Mouse (Mus musculus) megakaryocyte, adult 5-6 weeks (primary cell): ENCODE data around the gene Tas2r110. TPM values are rescaled to one million over a fixed set of nuclear protein-coding genes. Genes with fewer than 3 reads are reported as not detected.

Experiments used
- ATAC-seq: 2 replicates; pipeline ENCODE4 v1.8.0; 2016; ENCODE audit warnings: mild to moderate bottlenecking, inconsistent platforms; ENCODE audit not compliant: poor library complexity, severe bottlenecking
- total RNA-seq, 2 experiments: library from RNA; stranded (forward) in 1 of 2; stranded (reverse) in 1 of 2; fragments of 153-499, 151-499 nt in 1 of 2; fragments of 221-1000, 200-1000 nt in 1 of 2; gene quantifications; 2 replicates each; pipeline versions ENCODE4 v1.2.3 to v1.2.4; 2015 to 2017

Tas2r110 gene
- total RNA-seq (2015) (not detected in 2 replicates), total RNA-seq (2017) (not detected in 2 replicates)

- ATAC-seq, result no peak
These were observed at the start of gene Tas2r110 for GRCm38 (mm10) chr6:132867708-132868107. Gene Tas2r110 (plus strand): TSS chr6:132868008.

DNA sequence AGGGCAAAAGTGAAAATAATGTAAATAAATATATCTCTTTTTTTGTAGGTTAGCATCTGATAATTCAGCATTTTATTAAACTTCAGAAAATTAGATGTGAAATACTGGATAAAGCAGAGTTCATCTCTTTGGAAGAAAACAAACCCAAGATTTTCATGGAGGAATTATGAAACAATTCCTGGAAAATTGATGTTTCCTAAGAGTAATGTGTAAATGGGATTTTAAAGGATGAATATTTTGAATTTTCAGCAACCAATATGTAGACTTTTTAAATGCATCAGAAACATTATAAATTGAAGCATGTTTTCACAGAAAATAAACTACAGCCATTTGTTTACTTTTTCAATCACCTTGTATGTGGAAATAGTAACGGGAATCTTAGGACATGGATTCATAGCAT, 21.0 kb upstream of the Tas2r110 start, which contains the start of gene Tas2r123:
Tas2r123 (plus strand) TSS at position 301 of the 400 bp plus-strand sequence.
- ATAC-seq, result no peak

DNA sequence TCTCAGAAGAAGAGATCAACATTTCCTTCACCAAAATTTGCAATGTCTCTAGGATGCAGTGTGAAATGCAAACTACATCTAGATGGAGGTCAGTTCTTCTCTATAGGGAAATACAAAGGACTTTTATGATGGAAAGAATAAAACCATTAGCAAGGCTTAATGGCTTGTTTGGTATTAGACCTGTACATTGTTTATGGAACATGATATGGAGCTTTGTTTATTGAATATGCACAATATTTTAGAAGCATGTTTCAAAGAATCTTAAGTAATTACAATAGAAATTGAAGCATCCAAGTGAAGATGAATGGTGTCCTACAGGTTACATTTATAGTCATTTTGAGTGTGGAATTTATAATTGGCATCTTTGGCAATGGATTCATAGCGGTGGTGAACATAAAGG, 12.7 kb upstream of the Tas2r110 start, which contains the start of gene Tas2r116:
Tas2r116 (plus strand) TSS at position 301 of the 400 bp plus-strand sequence.
- ATAC-seq, result no peak

DNA sequence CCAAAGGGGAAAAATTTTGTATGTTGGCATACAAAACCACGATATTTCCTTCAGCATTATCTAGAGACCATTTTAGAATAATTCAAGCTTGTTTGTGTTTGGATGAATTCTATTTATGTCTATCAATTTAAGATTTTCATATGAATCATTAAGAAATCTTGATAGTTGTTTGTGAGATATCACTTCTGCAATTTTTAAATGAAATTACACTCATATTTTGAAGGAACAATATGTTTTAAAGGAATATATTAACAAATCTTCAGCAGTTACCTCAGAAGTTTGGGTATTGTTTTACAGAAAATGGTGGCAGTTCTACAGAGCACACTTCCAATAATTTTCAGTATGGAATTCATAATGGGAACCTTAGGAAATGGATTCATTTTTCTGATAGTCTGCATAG, 24.9 kb downstream of the Tas2r110 start, which contains the start of gene Tas2r113:
Tas2r113 (plus strand) TSS at position 301 of the 400 bp plus-strand sequence.
- ATAC-seq, result no peak

DNA sequence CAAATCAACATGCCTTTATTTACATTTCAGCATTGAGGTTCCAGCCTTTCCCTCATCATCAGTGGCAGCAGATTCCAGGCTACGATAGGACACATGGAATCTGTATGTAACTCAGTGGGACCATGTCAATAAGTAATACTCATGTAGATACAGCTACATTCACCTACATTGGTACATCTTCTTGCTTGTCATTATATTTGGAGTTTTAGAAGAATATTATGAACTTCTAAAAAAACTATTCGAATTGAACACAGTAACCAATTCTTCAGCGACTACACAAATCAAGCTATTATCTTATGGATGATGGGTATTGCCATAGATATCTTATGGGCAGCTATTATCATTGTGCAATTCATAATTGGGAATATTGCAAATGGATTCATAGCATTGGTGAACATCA, 41.5 kb downstream of the Tas2r110 start, which contains the start of gene Tas2r125:
Tas2r125 (plus strand) TSS at position 301 of the 400 bp plus-strand sequence.
- ATAC-seq, result no peak

Other genes with a start within 250 kb of the Tas2r110 start
- gene A630073D07Rik, start 216.5 kb upstream of the Tas2r110 start, total RNA-seq (2015), result not detected in 2 replicates
- not detected in 2 replicates for gene A630073D07Rik, start 216.5 kb upstream of the Tas2r110 start, total RNA-seq (2017)
- gene Tas2r120, start 211.1 kb upstream of the Tas2r110 start, total RNA-seq (2015), result not detected in 2 replicates
- not detected in 2 replicates for gene Tas2r120, start 211.1 kb upstream of the Tas2r110 start, total RNA-seq (2017)
- not detected in 2 replicates for gene Tas2r121, start 167.0 kb upstream of the Tas2r110 start, total RNA-seq (2015)
- gene Tas2r121, start 167.0 kb upstream of the Tas2r110 start, total RNA-seq (2017), result not detected in 2 replicates
- gene Tas2r122, start 156.1 kb upstream of the Tas2r110 start, total RNA-seq (2015), result not detected in 2 replicates
- not detected in 2 replicates for gene Tas2r122, start 156.1 kb upstream of the Tas2r110 start, total RNA-seq (2017)
- not detected in 2 replicates for gene Tas2r115, start 130.0 kb upstream of the Tas2r110 start, total RNA-seq (2015)
- not detected in 2 replicates for gene Tas2r115, start 130.0 kb upstream of the Tas2r110 start, total RNA-seq (2017)
- gene Tas2r124, start 113.3 kb upstream of the Tas2r110 start, total RNA-seq (2015), result not detected in 2 replicates
- not detected in 2 replicates for gene Tas2r124, start 113.3 kb upstream of the Tas2r110 start, total RNA-seq (2017)
- not detected in 2 replicates for gene Tas2r102, start 105.9 kb upstream of the Tas2r110 start, total RNA-seq (2015)
- not detected in 2 replicates for gene Tas2r102, start 105.9 kb upstream of the Tas2r110 start, total RNA-seq (2017)
- not detected in 2 replicates for gene Tas2r136, start 89.8 kb upstream of the Tas2r110 start, total RNA-seq (2015)
- gene Tas2r136, start 89.8 kb upstream of the Tas2r110 start, total RNA-seq (2017), result not detected in 2 replicates
- gene Tas2r117, start 65.2 kb upstream of the Tas2r110 start, total RNA-seq (2015), result not detected in 2 replicates
- not detected in 2 replicates for gene Tas2r117, start 65.2 kb upstream of the Tas2r110 start, total RNA-seq (2017)
- not detected in 2 replicates for gene Tas2r123, start 20.9 kb upstream of the Tas2r110 start, total RNA-seq (2015)
- gene Tas2r123, start 20.9 kb upstream of the Tas2r110 start, total RNA-seq (2017), result not detected in 2 replicates
- not detected in 2 replicates for gene Tas2r116, start 12.6 kb upstream of the Tas2r110 start, total RNA-seq (2015)
- gene Tas2r116, start 12.6 kb upstream of the Tas2r110 start, total RNA-seq (2017), result not detected in 2 replicates
- gene Tas2r113, start 25.0 kb downstream of the Tas2r110 start, total RNA-seq (2015), result not detected in 2 replicates
- gene Tas2r113, start 25.0 kb downstream of the Tas2r110 start, total RNA-seq (2017), result not detected in 2 replicates
- not detected in 2 replicates for gene Tas2r125, start 41.6 kb downstream of the Tas2r110 start, total RNA-seq (2015)
- not detected in 2 replicates for gene Tas2r125, start 41.6 kb downstream of the Tas2r110 start, total RNA-seq (2017)
- not detected in 2 replicates for gene Tas2r129, start 83.1 kb downstream of the Tas2r110 start, total RNA-seq (2015)
- not detected in 2 replicates for gene Tas2r129, start 83.1 kb downstream of the Tas2r110 start, total RNA-seq (2017)
- not detected in 2 replicates for gene Tas2r131, start 89.9 kb downstream of the Tas2r110 start, total RNA-seq (2015)
- gene Tas2r131, start 89.9 kb downstream of the Tas2r110 start, total RNA-seq (2017), result not detected in 2 replicates
- not detected in 2 replicates for gene Tas2r109, start 113.0 kb downstream of the Tas2r110 start, total RNA-seq (2015)
- gene Tas2r109, start 113.0 kb downstream of the Tas2r110 start, total RNA-seq (2017), result not detected in 2 replicates
- gene Tas2r103, start 169.1 kb downstream of the Tas2r110 start, total RNA-seq (2015), result not detected in 2 replicates
- gene Tas2r103, start 169.1 kb downstream of the Tas2r110 start, total RNA-seq (2017), result not detected in 2 replicates
- gene Tas2r140, start 187.8 kb downstream of the Tas2r110 start, total RNA-seq (2015), result not detected in 2 replicates
- gene Tas2r140, start 187.8 kb downstream of the Tas2r110 start, total RNA-seq (2017), result not detected in 2 replicates
- 30.6 and 42.4 TPM in 2 replicates for gene Smim10l1, start 236.9 kb downstream of the Tas2r110 start, total RNA-seq (2015)
- 66.5 and 67.9 TPM in 2 replicates for gene Smim10l1, start 236.9 kb downstream of the Tas2r110 start, total RNA-seq (2017)